Mouse (Mus musculus): ENCODE data around the gene Il2ra. TPM values are rescaled to one million over a fixed set of nuclear protein-coding genes. Genes with fewer than 3 reads are reported as not detected.

Il2ra gene
- polyA plus RNA-seq, 1 experiment from 2014 or later: not detected

Other genes starting within 250 kb of the Il2ra start
- 28.7 and 31.4 TPM in 2 replicates for gene Pfkfb3, start 88.7 kb upstream of the Il2ra start, polyA plus RNA-seq (2014; fragmentation: Nextera tagmentation; extraction: Ambion mirVana)
- 118 and 125 TPM in 2 replicates for gene Rbm17, start 38.7 kb upstream of the Il2ra start, polyA plus RNA-seq (2014; fragmentation: Nextera tagmentation; extraction: Ambion mirVana)
- gene Gm17490, start 16.5 kb upstream of the Il2ra start, polyA plus RNA-seq (2014; fragmentation: Nextera tagmentation; extraction: Ambion mirVana): not detected in 2 replicates
- gene Il15ra, start 62.5 kb downstream of the Il2ra start, polyA plus RNA-seq (2014; fragmentation: Nextera tagmentation; extraction: Ambion mirVana): 0.62 and 0.64 TPM in 2 replicates
- gene Fbh1, start 134.8 kb downstream of the Il2ra start, polyA plus RNA-seq (2014; fragmentation: Nextera tagmentation; extraction: Ambion mirVana): 117 and 153 TPM in 2 replicates
- gene Ankrd16, start 135.1 kb downstream of the Il2ra start, polyA plus RNA-seq (2014; fragmentation: Nextera tagmentation; extraction: Ambion mirVana): 31.7 and 41.4 TPM in 2 replicates

Data from midbrain, embryonic 14.5 days (tissue).